Mouse (Mus musculus) E14TG2a.4 (cell line): Measurements from ENCODE around the gene Klkb1.

Source experiments
- CTCF ChIP-seq: conservative IDR thresholded peaks from 2 replicates; pipeline ENCODE4 v1.5.1; 2014; ENCODE audit warnings: low read length
- NANOG ChIP-seq: IDR thresholded peaks from 2 replicates; pipeline ENCODE4 v1.6.1; 2014; ENCODE audit warnings: borderline replicate concordance, low read length, mixed read lengths
- POU5F1 ChIP-seq: IDR thresholded peaks from 2 replicates; pipeline ENCODE4 v1.6.1; 2014; ENCODE audit warnings: low read length, borderline replicate concordance

DNA sequence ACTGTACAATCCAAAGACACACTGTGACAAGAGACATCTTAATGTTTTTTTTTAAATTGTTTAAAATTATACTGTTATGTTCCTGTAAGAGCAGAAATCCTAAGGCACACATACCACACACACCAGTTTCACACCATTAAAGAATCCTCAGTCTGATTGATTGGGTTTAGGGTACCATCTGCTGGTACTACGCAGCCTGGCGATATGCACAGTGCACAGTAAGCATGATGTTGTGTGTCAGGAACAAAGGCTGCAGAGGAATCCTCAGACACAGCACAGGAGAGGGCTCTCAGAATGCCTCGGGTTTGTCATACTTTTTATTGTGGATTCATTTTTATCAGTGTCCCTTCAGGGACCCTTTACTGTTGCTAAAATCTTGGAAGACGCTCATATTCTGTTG, 20.3 kb downstream of the Klkb1 start:
- no peak for TF ChIP-seq CTCF
- TF ChIP-seq POU5F1, result no peak
- TF ChIP-seq NANOG, result no peak
